Mouse (Mus musculus) Patski (cell line): ENCODE results near the gene Gpx5. TPM values are rescaled to one million over a fixed set of nuclear protein-coding genes. Genes with fewer than 3 reads are reported as not detected.

Experiments
- ATAC-seq: fragments of 100-300 bp; one replicate; pipeline ENCODE4 v1.8.0; 2021
- CTCF ChIA-PET: fragments of 350-600 bp; sonication (Branson Sonifier 250); formaldehyde crosslinking; loops from one replicate; lab custom pipeline; 2022; ENCODE audit warnings: inconsistent platforms; lab: Charles Lee
- POLR2A ChIA-PET: fragments of 350-600 bp; sonication (Branson Sonifier 250); formaldehyde crosslinking; loops from one replicate; lab custom pipeline; 2022; ENCODE audit warnings: antibody characterized with exemption, inconsistent platforms; lab: Charles Lee
- DNase-seq: peaks from one replicate; pipeline ENCODE4 v3.0.0-alpha.2; 2011; ENCODE audit warnings: low read depth, low spot score
- H3K27me3 ChIP-seq: fragments of 371-371 bp; one replicate; pipeline ENCODE4 v1.5.1; 2021
- CTCF ChIP-seq: fragments of 100-300 bp; IDR thresholded peaks from one replicate; pipeline ENCODE4 v1.5.1; 2021
- in situ Hi-C: fragments of 300-500 bp; cut with MboI; formaldehyde crosslinking; loops from 3 replicates; pipeline ENCODE4 v1.11.1; 2018; ENCODE audit warnings: low pct_unique_long_range_greater_than_20kb, mixed read lengths
- polyA plus RNA-seq: library from polyadenylated mRNA; unstranded; gene quantifications from one replicate; pipeline ENCODE4 v1.2.3, GENCODE M21; 2021

The Gpx5 gene
- not detected for polyA plus RNA-seq

GRCm38 (mm10) chr13:21292631-21293030, at the start of gene Gpx5:
TSS of gene Gpx5 (minus strand) at chr13:21292731.
- POLR2A ChIA-PET, result no interaction called here
- ATAC-seq (no peak), DNase-seq (no peak)
- in situ Hi-C loops, result no loop called here
- CTCF ChIA-PET, result no interaction called here
- H3K27me3 ChIP-seq, result peaks cover 6% of the 10 kb centered on the region
- no peak for TF ChIP-seq CTCF

- ChIA-PET CTCF (interaction anchor here (1.3 to 1.4 kb wide), 2 partner anchors 9 to 22 kb away, joined by 3 to 5 read pairs; no protein-coding TSS in a partner anchor), POLR2A (interaction anchor here (0.6 kb wide), 1 partner anchor 51 kb away, joined by 3 read pairs; no protein-coding TSS in a partner anchor)
- DNase-seq (no peak), ATAC-seq (no peak)
- H3K27me3 ChIP-seq, result peaks cover 15% of the 10 kb centered on the region
- in situ Hi-C loops, result loop anchor here (5.0 to 10.0 kb wide), 2 partner anchors 93 to 165 kb away; no protein-coding TSS in a partner anchor
- TF ChIP-seq CTCF, result no peak
Observed at GRCm38 (mm10) chr13:21327424-21327823, 34.9 kb upstream of the Gpx5 start.

DNA sequence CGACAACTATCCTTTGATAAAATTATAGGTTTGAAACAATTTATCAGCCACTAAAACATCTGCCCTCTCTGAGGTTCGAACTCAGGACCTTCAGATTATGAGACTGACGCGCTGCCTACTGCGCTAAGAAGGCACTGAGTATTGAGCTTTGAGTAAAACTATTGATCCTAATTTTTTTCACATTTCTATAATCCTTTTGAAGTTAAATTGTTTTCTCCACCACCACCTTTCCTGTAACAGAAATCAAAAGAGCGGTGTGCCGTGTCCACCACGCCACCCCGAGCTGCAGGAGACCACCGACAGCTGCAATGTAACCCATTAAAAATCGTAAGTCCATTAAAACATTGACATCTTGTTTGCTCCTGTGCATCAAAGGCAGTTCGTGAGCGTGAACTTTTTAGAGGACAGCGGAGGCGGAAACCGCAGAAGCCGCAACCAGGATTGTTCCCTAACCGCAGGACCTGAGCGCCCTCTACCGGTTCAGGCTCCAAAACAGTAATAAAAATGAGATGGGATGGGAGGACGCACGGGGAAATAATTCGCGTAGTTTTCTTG, 34.2 kb upstream of the Gpx5 start:
- TF ChIP-seq CTCF, result peak; percentile 85
- DNase-seq (no peak), ATAC-seq (peak; percentile 59)
- ChIA-PET CTCF (interaction anchor here (1.2 to 1.5 kb wide), 7 partner anchors 9 to 93 kb away, joined by 3 to 5 read pairs (median 3); no protein-coding TSS in a partner anchor), POLR2A (interaction anchor here (0.6 kb wide), 1 partner anchor 52 kb away, joined by 3 read pairs; no protein-coding TSS in a partner anchor)
- H3K27me3 ChIP-seq, result peaks cover 15% of the 10 kb centered on the region
- in situ Hi-C loops, result loop anchor here (5.0 to 10.0 kb wide), 2 partner anchors 92 to 164 kb away; no protein-coding TSS in a partner anchor

DNA sequence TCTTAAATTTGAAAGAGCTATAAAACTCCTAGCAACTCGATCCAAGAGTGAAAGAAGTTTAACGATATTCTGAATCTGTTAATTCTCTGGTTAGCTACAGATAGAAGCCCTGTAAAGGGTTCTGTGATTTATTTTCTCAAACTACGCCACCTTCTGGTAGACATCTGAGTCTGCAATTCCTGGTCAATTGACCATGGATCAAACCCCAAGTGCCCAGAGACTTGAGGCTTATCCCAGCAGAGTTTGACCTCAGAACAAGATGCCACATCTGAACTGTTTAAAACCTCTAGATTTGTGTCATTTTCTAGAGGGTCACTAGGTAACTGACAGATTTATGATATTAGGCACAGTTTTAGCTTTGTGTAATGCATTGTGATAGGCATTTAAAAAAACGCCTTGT, 33.7 kb upstream of the Gpx5 start:
- DNase-seq (no peak), ATAC-seq (peak; percentile 44)
- peaks cover 15% of the 10 kb centered on the region for H3K27me3 ChIP-seq
- in situ Hi-C loops, result loop anchor here (5.0 to 10.0 kb wide), 2 partner anchors 91 to 164 kb away; no protein-coding TSS in a partner anchor
- ChIA-PET POLR2A (no interaction called here), CTCF (interaction anchor here (1.2 to 1.5 kb wide), 6 partner anchors 9 to 92 kb away, joined by 3 to 4 read pairs (median 3); no protein-coding TSS in a partner anchor)
- TF ChIP-seq CTCF, result peak; percentile 59

DNA sequence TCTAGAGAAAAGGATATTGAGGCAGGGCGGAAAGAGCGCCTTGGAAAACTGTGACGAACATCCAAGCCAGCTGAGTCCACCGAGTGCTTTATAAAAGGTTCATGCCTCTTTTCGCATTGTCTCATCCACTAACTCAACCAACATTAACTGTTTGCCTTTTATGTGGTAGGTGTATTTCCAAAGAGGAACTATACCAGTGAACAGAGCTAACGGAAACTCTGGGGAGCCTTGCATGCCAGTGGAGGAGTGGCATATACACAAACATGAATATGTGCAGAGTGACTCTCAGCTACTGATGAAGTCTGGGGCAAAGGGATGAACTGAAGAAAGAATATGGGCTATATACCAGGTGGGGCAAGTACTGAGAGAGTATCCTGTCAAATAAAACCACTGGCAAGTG, 30.9 kb upstream of the Gpx5 start:
- peaks cover 11% of the 10 kb centered on the region for H3K27me3 ChIP-seq
- no peak for TF ChIP-seq CTCF
- CTCF ChIA-PET, result no interaction called here
- POLR2A ChIA-PET, result interaction anchor here (0.6 kb wide), 1 partner anchor 75 kb away, joined by 3 read pairs; no protein-coding TSS in a partner anchor
- ATAC-seq (no peak), DNase-seq (no peak)
- in situ Hi-C loops, result loop anchor here (10.0 kb wide), 1 partner anchor 89 kb away; no protein-coding TSS in a partner anchor

- no peak for TF ChIP-seq CTCF
- ChIA-PET CTCF (interaction anchor here (1.0 kb wide), 1 partner anchor 19 kb away, joined by 3 read pairs; no protein-coding TSS in a partner anchor), POLR2A (interaction anchor here (0.6 kb wide), 1 partner anchor 76 kb away, joined by 3 read pairs; no protein-coding TSS in a partner anchor)
- peaks cover 4% of the 10 kb centered on the region for H3K27me3 ChIP-seq
- in situ Hi-C loops, result loop anchor here (10.0 kb wide), 1 partner anchor 88 kb away; no protein-coding TSS in a partner anchor
- DNase-seq (no peak), ATAC-seq (no peak)
Observed at GRCm38 (mm10) chr13:21322509-21323375, 30.2 kb upstream of the Gpx5 start.

- no peak for ATAC-seq
- POLR2A ChIA-PET, result no interaction called here
- in situ Hi-C loops, result loop anchor here (10.0 kb wide), 1 partner anchor 87 kb away; no protein-coding TSS in a partner anchor
- CTCF ChIA-PET, result interaction anchor here (1.0 kb wide), 1 partner anchor 18 kb away, joined by 3 read pairs; no protein-coding TSS in a partner anchor
- H3K27me3 ChIP-seq, result no peaks in the 10 kb centered on the region
- no peak for TF ChIP-seq CTCF
- no peak for DNase-seq
Observed at GRCm38 (mm10) chr13:21321890-21322494, 29.5 kb upstream of the Gpx5 start.

- DNase-seq (no peak), ATAC-seq (no peak)
- no peak for TF ChIP-seq CTCF
- no peaks in the 10 kb centered on the region for H3K27me3 ChIP-seq
- in situ Hi-C loops, result loop anchor here (10.0 kb wide), 1 partner anchor 85 kb away; no protein-coding TSS in a partner anchor
- CTCF ChIA-PET, result no interaction called here
- POLR2A ChIA-PET, result no interaction called here
Observed at GRCm38 (mm10) chr13:21320262-21320661, 27.7 kb upstream of the Gpx5 start.

GRCm38 (mm10) chr13:21313903-21314302, 21.4 kb upstream of the Gpx5 start:
- H3K27me3 ChIP-seq, result no peaks in the 10 kb centered on the region
- ChIA-PET POLR2A (no interaction called here), CTCF (no interaction called here)
- TF ChIP-seq CTCF, result no peak
- no peak for DNase-seq
- ATAC-seq, result no peak
- in situ Hi-C loops, result no loop called here

DNA sequence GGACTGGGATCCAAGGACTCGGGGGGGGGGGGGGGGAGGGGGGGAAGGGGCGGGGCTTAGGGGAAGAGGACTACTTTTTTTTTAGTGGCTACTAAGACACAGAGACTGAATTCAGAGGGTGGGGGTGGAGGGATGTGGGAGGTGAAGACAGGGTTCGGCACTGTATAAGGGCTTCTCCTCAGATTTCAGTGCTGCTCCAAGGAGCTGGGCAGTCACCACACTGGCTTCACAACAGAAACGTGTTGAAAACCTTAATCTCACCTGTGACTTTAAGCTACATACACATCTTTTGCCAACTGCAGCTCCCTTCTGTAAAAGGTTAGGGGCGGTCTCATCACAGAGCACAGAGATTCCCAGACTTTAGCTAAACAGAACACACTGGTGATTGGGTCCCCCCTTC, 20.3 kb upstream of the Gpx5 start:
- in situ Hi-C loops, result no loop called here
- no peak for DNase-seq
- ChIA-PET POLR2A (no interaction called here), CTCF (no interaction called here)
- TF ChIP-seq CTCF, result no peak
- no peaks in the 10 kb centered on the region for H3K27me3 ChIP-seq
- no peak for ATAC-seq
